Mouse (Mus musculus): ENCODE data around the gene Gnb1l. TPM values are rescaled to one million over a fixed set of nuclear protein-coding genes. Genes with fewer than 3 reads are reported as not detected.
A peak's percentile ranks its signal among the peaks of the same experiment; 100 is the strongest.

Gnb1l gene
- 15.3 and 18.4 TPM in 2 replicates for polyA plus RNA-seq (2016; fragmentation: Nextera tagmentation; extraction: Ambion mirVana)

- DNase-seq (ENCODE audit: low spot score) = peak; percentile 99
- H3K4me3 ChIP-seq = peak within 1 kb of the TSS; percentile 83
- under 1% methylated on average over 51 of the region's 51 CpGs for whole genome bisulfite sequencing
Measured at GRCm38 (mm10) chr16:18498558-18498990, at the start of gene Gnb1l, which contains the start of gene Rtl10. TSS of gene Gnb1l (plus strand) at chr16:18498713. TSS of gene Rtl10 (plus strand) at chr16:18498901.

DNA sequence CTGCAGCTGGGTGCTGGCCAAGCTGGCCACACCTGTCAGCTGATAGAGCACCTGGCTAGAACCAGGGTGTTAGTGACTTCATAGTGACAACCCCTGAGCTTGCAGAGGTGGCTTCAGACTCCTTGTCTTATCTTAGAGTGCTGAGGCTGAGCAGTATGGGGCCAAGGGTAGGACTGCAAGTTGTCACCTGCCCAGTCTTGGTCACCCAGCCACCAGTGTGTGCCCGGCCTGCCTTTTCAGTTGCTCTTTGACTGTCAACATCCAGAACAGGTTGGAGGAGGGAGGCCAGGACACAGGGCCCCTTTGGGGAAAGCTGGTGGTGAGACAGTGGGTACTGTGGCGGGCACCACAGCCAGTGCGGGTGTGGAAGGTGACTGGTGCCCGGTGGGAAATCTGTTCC is 49.5 kb upstream of the Gnb1l start:
- WGBS = 89% methylated on average over 4 of the region's 4 CpGs
- Histone ChIP-seq H3K27me3 (ENCODE audit: low read depth, poor library complexity, severe bottlenecking) (no peaks in the 10 kb centered on the region), H3K4me3 (no peak overlapping the region), H3K36me3 (peaks cover 31% of the 10 kb centered on the region), H3K27ac (no peak overlapping the region), H3K9me3 (replicated peaks) (no peaks in the 10 kb centered on the region), H3K4me1 (peaks cover 17% of the 10 kb centered on the region)
- DNase-seq (ENCODE audit: low spot score) = no peak

More at GRCm38 (mm10) chr16:18498558-18498990, at the start of gene Gnb1l, which contains the start of gene Rtl10:
- Histone ChIP-seq H3K27ac (peak within 1 kb of the TSS; percentile 89), H3K4me1 (peaks cover 23% of the 10 kb centered on the region), H3K36me3 (peaks cover 34% of the 10 kb centered on the region), H3K27me3 (ENCODE audit: low read depth, poor library complexity, severe bottlenecking) (no peaks in the 10 kb centered on the region), H3K9me3 (replicated peaks) (no peaks in the 10 kb centered on the region)

DNA sequence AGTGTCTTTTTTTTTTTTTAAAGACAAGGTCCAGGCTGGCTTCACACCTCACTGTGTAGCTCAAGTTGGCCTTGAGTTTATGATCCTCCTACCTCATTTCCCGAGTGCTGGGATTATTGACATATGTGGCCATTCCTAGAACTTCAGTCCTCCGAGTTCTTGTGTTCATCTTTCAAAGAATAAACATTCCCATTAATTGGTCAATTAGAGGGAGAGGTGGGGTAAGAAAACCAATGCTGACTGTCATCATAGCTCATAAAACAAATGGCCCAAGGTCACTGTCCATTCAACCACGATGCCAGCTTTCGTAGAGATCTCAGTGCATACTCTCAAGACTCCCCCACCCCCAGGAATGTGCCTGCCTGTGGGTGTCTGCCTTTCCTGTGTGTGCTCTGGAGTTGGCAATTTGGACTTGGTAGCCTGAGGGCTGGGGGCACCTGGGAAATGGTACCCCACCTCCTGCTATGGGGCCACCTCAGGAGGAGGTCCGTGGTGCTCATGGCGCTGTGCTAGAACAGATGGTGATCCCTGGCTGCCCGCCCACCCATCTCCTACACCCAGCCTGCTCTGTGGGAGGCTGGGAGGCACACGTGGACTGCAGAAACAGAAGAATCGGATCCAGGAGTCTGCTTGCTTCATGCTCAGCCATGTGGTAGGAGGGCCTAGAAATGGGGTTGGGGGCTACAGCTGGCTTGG is 46.9 kb upstream of the Gnb1l start:
- H3K4me1 ChIP-seq = peaks cover 19% of the 10 kb centered on the region
- H3K27ac ChIP-seq = no peak overlapping the region
- H3K27me3 ChIP-seq (ENCODE audit: low read depth, poor library complexity, severe bottlenecking) = no peaks in the 10 kb centered on the region; the same call in 1 of the 2 replicates
- DNase-seq (ENCODE audit: low spot score) = no peak
- no peak overlapping the region for H3K4me3 ChIP-seq
- no peaks in the 10 kb centered on the region for H3K9me3 ChIP-seq (replicated peaks)
- H3K36me3 ChIP-seq = peaks cover 24% of the 10 kb centered on the region
- 69% methylated on average over 9 of the region's 9 CpGs for WGBS

- peaks cover 18% of the 10 kb centered on the region for H3K4me1 ChIP-seq
- no peaks in the 10 kb centered on the region for H3K9me3 ChIP-seq (replicated peaks)
- no peaks in the 10 kb centered on the region; the same call in 1 of the 2 replicates for H3K27me3 ChIP-seq (ENCODE audit: low read depth, poor library complexity, severe bottlenecking)
- no peak for DNase-seq (ENCODE audit: low spot score)
- H3K27ac ChIP-seq = no peak overlapping the region
- no peak overlapping the region for H3K4me3 ChIP-seq
- 85% methylated on average over 8 of the region's 8 CpGs for WGBS
- peaks cover 31% of the 10 kb centered on the region for H3K36me3 ChIP-seq
Measured at GRCm38 (mm10) chr16:18452361-18452862, 46.1 kb upstream of the Gnb1l start.

- H3K27me3 ChIP-seq (ENCODE audit: low read depth, poor library complexity, severe bottlenecking) = peaks cover 8% of the 10 kb centered on the region
- no peak overlapping the region for H3K4me3 ChIP-seq
- H3K36me3 ChIP-seq = peaks cover 40% of the 10 kb centered on the region
- H3K9me3 ChIP-seq (replicated peaks) = no peaks in the 10 kb centered on the region
- WGBS = 22% methylated on average over 5 of the region's 5 CpGs
- 0 out of 2 replicates have a peak overlapping the region, but pooled peaks have one; percentile 7 for H3K27ac ChIP-seq
- peaks cover 17% of the 10 kb centered on the region for H3K4me1 ChIP-seq
- DNase-seq (ENCODE audit: low spot score) = peak; percentile 30
Measured at GRCm38 (mm10) chr16:18453846-18454245, 44.7 kb upstream of the Gnb1l start.

GRCm38 (mm10) chr16:18455407-18455806 is 43.1 kb upstream of the Gnb1l start:
- no peak for DNase-seq (ENCODE audit: low spot score)
- Histone ChIP-seq H3K4me1 (peaks cover 33% of the 10 kb centered on the region), H3K9me3 (replicated peaks) (no peaks in the 10 kb centered on the region), H3K4me3 (no peak overlapping the region), H3K27me3 (ENCODE audit: low read depth, poor library complexity, severe bottlenecking) (peaks cover 10% of the 10 kb centered on the region), H3K36me3 (peaks cover 30% of the 10 kb centered on the region), H3K27ac (no peak overlapping the region)
- WGBS = 90% methylated on average over 6 of the region's 6 CpGs

GRCm38 (mm10) chr16:18458661-18459060 is 39.9 kb upstream of the Gnb1l start:
- Histone ChIP-seq H3K4me1 (peaks cover 34% of the 10 kb centered on the region), H3K27ac (no peak overlapping the region), H3K27me3 (ENCODE audit: low read depth, poor library complexity, severe bottlenecking) (peaks cover 21% of the 10 kb centered on the region)

GRCm38 (mm10) chr16:18459335-18459954 is 39.1 kb upstream of the Gnb1l start:
- H3K27ac ChIP-seq = peak overlapping the region; percentile 15; the same call in 1 of the 2 replicates
- peaks cover 27% of the 10 kb centered on the region for H3K36me3 ChIP-seq
- peaks cover 21% of the 10 kb centered on the region for H3K27me3 ChIP-seq (ENCODE audit: low read depth, poor library complexity, severe bottlenecking)
- WGBS = 17% methylated on average over 12 of the region's 12 CpGs
- H3K4me3 ChIP-seq = no peak overlapping the region
- DNase-seq (ENCODE audit: low spot score) = no peak
- H3K4me1 ChIP-seq = peaks cover 33% of the 10 kb centered on the region
- no peaks in the 10 kb centered on the region for H3K9me3 ChIP-seq (replicated peaks)

More at GRCm38 (mm10) chr16:18458661-18459060, 39.9 kb upstream of the Gnb1l start:
- no peak overlapping the region for H3K4me3 ChIP-seq
- H3K36me3 ChIP-seq = peaks cover 27% of the 10 kb centered on the region
- DNase-seq (ENCODE audit: low spot score) = no peak
- H3K9me3 ChIP-seq (replicated peaks) = no peaks in the 10 kb centered on the region

DNA sequence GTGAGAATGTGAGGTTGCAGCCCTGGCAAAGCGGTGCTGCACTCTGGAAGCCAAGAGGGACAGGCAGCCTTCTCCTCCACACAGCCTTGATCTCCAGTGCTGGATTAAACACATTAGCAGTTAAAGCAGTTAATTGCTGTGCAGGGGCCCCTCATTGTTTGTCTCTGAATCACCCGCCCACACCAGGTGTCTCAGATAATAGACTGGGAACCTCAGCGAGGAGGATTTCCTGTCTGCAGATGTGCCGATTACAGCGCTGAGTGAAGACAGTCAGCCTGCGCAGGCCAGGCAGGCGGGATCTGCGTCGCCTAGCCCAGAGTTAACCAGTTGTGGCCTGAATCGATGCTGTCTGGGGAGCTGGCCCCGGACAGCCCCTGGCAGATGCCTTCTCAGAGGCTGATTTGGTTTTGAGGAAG is 38.5 kb upstream of the Gnb1l start:
- WGBS = 3% methylated on average over 11 of the region's 11 CpGs
- Histone ChIP-seq H3K36me3 (peaks cover 27% of the 10 kb centered on the region), H3K27ac (peak overlapping the region; percentile 15; the same call in 1 of the 2 replicates), H3K4me3 (no peak overlapping the region), H3K9me3 (replicated peaks) (no peaks in the 10 kb centered on the region), H3K4me1 (peaks cover 33% of the 10 kb centered on the region), H3K27me3 (ENCODE audit: low read depth, poor library complexity, severe bottlenecking) (peaks cover 21% of the 10 kb centered on the region)
- DNase-seq (ENCODE audit: low spot score) = peak; percentile 57

DNA sequence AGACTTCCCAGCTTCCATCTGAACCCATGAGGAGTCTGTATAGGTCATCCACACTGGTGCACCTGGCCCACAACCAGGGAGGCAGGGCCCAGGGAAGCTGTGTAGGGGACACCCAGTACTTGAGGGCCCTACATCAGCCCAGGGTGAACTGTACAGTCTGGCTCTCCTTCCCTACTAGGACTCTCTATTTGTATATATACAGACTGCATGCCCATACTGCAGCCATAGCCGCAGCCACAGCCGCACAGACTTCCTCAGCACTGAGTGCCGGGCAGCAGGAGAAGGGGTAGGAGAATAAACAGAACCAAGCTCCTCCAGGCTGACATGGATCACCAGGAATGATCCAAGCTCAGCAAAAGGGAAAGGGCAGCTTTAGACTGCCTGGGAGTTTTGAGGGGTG is 37.7 kb upstream of the Gnb1l start:
- peaks cover 21% of the 10 kb centered on the region for H3K36me3 ChIP-seq
- H3K4me1 ChIP-seq = peaks cover 33% of the 10 kb centered on the region
- H3K4me3 ChIP-seq = no peak overlapping the region
- H3K27ac ChIP-seq = no peak overlapping the region
- H3K9me3 ChIP-seq (replicated peaks) = no peaks in the 10 kb centered on the region
- H3K27me3 ChIP-seq (ENCODE audit: low read depth, poor library complexity, severe bottlenecking) = peaks cover 21% of the 10 kb centered on the region
- 91% methylated on average over 3 of the region's 3 CpGs for WGBS
- DNase-seq (ENCODE audit: low spot score) = no peak

GRCm38 (mm10) chr16:18462031-18462430 is 36.5 kb upstream of the Gnb1l start:
- Histone ChIP-seq H3K4me3 (no peak overlapping the region), H3K9me3 (replicated peaks) (no peaks in the 10 kb centered on the region), H3K27ac (no peak overlapping the region), H3K36me3 (peaks cover 13% of the 10 kb centered on the region), H3K4me1 (peaks cover 33% of the 10 kb centered on the region), H3K27me3 (ENCODE audit: low read depth, poor library complexity, severe bottlenecking) (peaks cover 21% of the 10 kb centered on the region; the same call in 1 of the 2 replicates)
- 59% methylated on average over 9 of the region's 9 CpGs for WGBS
- DNase-seq (ENCODE audit: low spot score) = no peak

- DNase-seq (ENCODE audit: low spot score) = no peak
- H3K4me1 ChIP-seq = peaks cover 33% of the 10 kb centered on the region
- peaks cover 21% of the 10 kb centered on the region; the same call in 1 of the 2 replicates for H3K27me3 ChIP-seq (ENCODE audit: low read depth, poor library complexity, severe bottlenecking)
- H3K36me3 ChIP-seq = peaks cover 8% of the 10 kb centered on the region
- no peak overlapping the region for H3K27ac ChIP-seq
- WGBS = 41% methylated on average over 8 of the region's 8 CpGs
- H3K4me3 ChIP-seq = no peak overlapping the region
- no peaks in the 10 kb centered on the region for H3K9me3 ChIP-seq (replicated peaks)
Measured at GRCm38 (mm10) chr16:18462598-18462997, 35.9 kb upstream of the Gnb1l start.

DNA sequence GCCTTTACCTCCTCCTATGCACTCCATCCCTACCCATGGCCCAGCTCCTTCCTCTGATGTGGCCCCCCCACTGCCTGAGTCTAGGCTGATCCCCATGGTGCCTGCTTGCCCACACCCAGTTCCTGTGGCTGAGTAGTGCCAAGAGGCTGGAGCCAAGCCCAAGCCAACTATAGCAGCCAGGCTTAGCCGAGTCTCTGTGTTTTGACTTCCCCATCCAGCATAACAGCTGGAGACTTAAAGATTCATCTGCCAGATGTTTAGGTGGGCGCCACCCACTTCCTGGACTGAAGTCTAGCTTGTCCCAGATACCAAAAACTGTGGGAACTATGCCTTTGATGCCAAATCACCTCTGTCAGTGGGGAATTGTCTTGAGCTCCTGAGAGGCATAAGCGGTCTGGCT is 34.2 kb upstream of the Gnb1l start:
- WGBS = 87% methylated on average over 3 of the region's 3 CpGs
- no peaks in the 10 kb centered on the region for H3K9me3 ChIP-seq (replicated peaks)

More for the DNA sequence above, 34.2 kb upstream of the Gnb1l start:
- DNase-seq (ENCODE audit: low spot score) = no peak
- H3K4me1 ChIP-seq = peaks cover 27% of the 10 kb centered on the region
- H3K4me3 ChIP-seq = no peak overlapping the region
- no peak overlapping the region for H3K27ac ChIP-seq
- peaks cover 13% of the 10 kb centered on the region; the same call in 1 of the 2 replicates for H3K27me3 ChIP-seq (ENCODE audit: low read depth, poor library complexity, severe bottlenecking)
- peaks cover 7% of the 10 kb centered on the region for H3K36me3 ChIP-seq

Measured in limb, embryonic 10.5 days (tissue).